Mouse (Mus musculus): ENCODE results near the gene Mrgprf. TPM values are rescaled to one million over a fixed set of nuclear protein-coding genes. Genes with fewer than 3 reads are reported as not detected.
A peak's percentile ranks its signal among the peaks of the same experiment; 100 is the strongest.

Mrgprf gene
- total RNA-seq (2015), result not detected in 2 replicates
- not detected in 2 replicates for total RNA-seq (2017)

- no peak for ATAC-seq (replicated peaks; ENCODE audit: poor library complexity)
Measured at GRCm38 (mm10) chr7:145300321-145301007, at the start of gene Mrgprf. Mrgprf (plus strand) TSS chr7:145300828.

DNA sequence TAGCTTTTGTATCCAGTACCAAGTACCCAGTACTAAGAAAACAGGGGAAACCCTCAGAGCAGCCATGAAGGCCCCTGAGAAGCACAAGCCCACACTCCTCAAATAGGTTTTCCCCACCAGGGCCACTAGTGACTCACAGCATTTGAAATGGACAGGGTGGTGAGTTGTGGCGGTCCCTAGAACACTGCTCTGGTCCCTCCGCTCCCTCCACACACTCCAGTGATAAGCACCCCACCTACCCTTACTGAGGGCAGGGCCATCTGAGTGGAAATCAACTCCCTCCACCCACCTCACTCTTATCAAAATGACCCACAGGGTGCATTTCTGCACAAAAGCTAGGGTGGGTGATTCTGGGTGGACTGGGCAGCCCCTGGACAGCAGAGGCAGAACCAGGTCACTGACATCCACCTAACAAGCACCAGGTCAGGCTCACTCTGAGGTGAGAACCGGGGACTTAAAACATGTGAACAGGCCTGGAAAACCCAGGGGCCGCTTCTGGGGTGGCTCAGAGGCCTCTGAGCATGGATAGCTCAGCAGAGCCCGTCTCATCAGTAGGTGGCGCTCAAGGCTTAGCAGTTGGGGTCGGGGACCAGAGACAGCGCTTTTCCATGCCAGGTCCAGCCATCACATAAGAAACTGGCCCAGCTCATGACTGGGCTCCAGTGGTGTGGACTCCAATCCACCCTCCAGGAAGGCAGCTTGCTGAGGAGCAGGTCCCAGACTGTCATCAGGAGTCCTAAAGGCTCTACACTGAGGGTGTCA, 47.7 kb upstream of the Mrgprf start:
- peak; percentile 87 for ATAC-seq (replicated peaks; ENCODE audit: poor library complexity)

DNA sequence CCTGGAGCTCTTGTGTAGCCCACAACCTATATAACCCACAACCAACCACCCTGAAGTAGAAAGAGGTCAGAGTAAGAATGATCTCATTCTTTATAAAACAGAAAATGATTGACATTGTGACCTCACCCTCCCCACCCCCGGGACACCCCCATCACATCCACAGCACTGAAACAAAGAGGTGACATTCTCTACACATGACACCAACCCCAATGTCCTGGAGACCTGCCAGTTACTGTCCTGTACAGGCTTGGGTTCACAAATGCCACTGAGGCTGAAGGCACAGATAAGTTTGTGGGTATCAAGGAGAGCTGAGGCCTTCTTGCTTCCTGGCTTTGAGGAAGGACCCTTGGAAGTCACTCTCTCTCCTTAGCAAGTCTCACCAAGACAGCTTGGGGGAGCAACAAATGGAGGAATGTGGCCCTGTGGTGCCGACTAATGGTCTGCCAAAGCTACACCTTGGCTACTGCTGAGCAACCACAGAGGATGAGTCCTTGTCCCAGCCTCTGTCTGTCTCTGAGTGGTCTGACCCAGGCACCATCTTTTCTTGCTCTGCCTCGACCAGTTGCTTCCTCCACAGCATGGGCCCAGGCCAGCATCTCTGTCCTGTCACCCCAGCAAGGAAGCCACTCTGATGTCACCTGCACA, 46.5 kb upstream of the Mrgprf start:
- ATAC-seq (replicated peaks; ENCODE audit: poor library complexity), result no peak

DNA sequence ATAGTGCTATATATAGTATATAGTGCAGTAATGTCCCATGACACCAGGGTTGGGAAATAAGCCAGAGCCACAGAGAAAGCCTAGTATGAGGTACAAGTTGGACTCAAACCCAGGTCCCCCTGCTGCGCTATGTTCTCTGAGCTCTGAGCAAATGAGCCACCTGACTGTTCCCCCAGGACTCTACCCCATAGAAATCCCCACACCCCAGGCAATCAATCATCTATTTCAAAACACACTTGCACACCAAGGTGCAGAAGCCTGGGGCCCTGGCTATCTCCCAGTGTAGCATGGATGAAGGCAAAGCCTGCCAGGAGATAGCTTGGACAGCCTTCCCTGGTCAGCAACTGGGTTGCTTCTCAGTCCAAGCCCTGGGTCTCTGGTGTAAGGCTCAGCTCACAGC, 44.5 kb upstream of the Mrgprf start:
- ATAC-seq (replicated peaks; ENCODE audit: poor library complexity), result no peak

- ATAC-seq (replicated peaks; ENCODE audit: poor library complexity), result peak; percentile 48
Measured at GRCm38 (mm10) chr7:145264202-145264601, 36.4 kb upstream of the Mrgprf start.

DNA sequence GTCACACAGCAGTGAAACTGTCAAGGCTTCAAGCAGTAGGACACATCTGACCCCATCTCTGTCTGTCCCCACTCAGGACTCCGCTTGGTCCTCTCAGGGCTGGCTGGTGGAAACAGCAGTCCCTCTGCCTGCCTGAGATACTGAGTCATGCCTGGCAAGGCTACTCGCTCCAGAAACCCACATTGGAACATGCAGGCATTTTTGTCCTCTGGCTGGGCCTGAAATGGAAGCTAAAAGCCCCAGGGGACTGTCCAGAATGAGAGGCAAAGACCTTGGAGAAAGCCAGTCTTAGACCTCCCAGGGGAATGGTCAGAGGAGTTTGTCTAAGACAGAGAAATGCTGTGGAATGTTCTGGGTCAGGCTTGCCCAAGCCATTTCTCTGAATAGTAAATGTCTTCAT, 34.6 kb upstream of the Mrgprf start:
- ATAC-seq (replicated peaks; ENCODE audit: poor library complexity), result no peak

- no peak for ATAC-seq (replicated peaks; ENCODE audit: poor library complexity)
Measured at GRCm38 (mm10) chr7:145268890-145269289, 31.7 kb upstream of the Mrgprf start.

GRCm38 (mm10) chr7:145270955-145271354, 29.7 kb upstream of the Mrgprf start:
- ATAC-seq (replicated peaks; ENCODE audit: poor library complexity), result peak; percentile 54

GRCm38 (mm10) chr7:145275488-145275887, 25.1 kb upstream of the Mrgprf start:
- ATAC-seq (replicated peaks; ENCODE audit: poor library complexity), result no peak

DNA sequence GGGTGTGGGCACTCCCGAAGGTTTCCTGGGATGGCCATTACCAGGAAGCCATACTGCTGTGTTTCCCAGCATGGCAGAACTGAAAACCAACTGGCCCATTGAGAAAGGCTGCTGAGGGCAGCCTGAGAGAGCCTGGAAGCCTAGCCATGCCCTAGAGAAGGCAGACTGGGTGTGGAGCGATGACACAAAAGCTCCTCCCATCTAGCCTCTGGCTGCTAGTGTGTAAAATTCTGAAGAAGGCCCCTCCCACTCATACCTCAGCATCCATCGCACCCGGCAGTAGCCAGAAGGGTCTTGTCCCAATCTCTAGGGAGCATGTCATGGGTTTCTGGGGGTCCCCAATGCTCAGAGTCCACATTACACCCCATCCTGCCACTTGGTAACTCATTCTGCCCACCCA, 19.2 kb upstream of the Mrgprf start:
- no peak for ATAC-seq (replicated peaks; ENCODE audit: poor library complexity)

- ATAC-seq (replicated peaks; ENCODE audit: poor library complexity), result peak; percentile 21
Measured at GRCm38 (mm10) chr7:145283041-145283440, 17.6 kb upstream of the Mrgprf start.

DNA sequence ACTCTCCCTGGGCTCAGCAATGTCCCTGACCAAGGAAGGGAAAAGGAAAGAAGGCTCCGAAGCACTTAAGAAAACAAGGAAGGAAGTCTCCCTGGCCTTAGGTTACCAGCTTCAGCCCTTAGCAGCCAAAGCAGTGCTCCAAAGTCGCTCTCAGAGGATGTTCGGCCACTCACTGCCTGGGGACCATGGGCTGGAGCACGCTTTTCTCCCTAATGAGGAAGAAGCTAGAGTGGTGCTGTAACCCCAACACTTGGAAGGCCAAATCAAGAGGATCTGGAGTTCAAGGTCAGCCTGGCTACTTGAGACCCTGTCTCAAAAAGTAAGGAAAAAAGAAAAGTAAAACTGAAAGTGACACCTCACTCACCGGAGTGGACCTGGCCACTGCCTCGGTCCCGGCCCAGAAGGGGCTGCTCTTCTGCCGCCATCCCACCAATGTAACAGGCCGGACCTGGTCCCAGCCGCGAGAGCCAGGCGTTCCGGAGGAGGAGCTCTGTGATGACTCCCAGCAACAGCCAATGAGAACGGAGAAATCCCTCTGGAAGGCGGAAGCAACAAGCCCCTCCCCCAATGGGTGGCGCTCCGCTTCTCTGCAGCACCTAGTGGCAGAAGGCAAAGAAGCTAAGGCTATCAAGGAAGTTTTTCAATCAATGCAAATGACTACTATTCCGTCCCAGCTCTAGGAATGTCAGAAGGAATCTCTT, 17.0 kb upstream of the Mrgprf start, which contains the start of gene Tpcn2:
Gene Tpcn2, minus strand, starts transcription at position 525 of the 701 bp plus-strand sequence.
- ATAC-seq (replicated peaks; ENCODE audit: poor library complexity), result peak; percentile 93

- no peak for ATAC-seq (replicated peaks; ENCODE audit: poor library complexity)
Measured at GRCm38 (mm10) chr7:145284293-145284692, 16.3 kb upstream of the Mrgprf start.

GRCm38 (mm10) chr7:145285476-145285875, 15.2 kb upstream of the Mrgprf start:
- no peak for ATAC-seq (replicated peaks; ENCODE audit: poor library complexity)

- ATAC-seq (replicated peaks; ENCODE audit: poor library complexity), result peak; percentile 23
Measured at GRCm38 (mm10) chr7:145287410-145287809, 13.2 kb upstream of the Mrgprf start.

- peak; percentile 43; the same call in 1 of the 2 replicates for ATAC-seq (replicated peaks; ENCODE audit: poor library complexity)
Measured at GRCm38 (mm10) chr7:145289302-145289701, 11.3 kb upstream of the Mrgprf start.

DNA sequence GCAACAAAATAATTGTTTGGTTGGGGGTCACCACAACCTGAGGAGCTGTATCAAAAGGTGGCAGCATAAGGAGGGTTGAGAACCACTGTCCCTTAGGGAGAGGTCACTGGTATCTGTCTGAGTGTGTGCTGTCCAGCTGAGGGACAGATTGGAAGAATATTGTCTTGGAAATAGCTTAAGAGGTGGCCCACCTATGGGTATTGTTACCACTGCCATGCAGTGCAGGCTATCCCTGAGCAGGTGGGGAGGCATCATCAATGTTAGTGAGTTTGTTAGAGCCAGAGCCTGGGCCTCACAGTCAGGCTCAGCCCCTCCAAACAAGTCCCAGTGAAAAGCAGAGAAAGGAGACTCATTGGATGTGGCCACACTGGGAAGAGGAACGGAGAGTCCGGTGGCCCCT, 8.8 kb upstream of the Mrgprf start:
- no peak for ATAC-seq (replicated peaks; ENCODE audit: poor library complexity)

DNA sequence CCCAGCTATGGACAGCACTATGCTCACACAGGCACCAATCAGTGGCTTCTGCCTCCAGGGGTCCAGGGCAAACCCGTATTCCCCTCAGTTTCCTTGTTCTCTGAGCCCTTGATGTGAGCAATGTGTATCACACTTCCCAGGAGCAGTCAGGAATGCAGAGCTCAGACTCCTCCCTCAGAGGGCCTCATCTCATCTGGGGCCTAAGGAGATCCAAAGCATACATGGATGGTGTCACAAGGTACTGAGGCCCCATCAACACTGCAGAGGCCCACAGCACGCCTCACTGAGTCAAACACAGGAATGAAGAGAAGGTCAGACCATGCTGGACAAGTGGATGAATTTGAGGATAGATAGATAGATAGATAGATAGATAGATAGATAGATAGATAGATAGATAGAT, 7.9 kb upstream of the Mrgprf start:
- ATAC-seq (replicated peaks; ENCODE audit: poor library complexity), result no peak

- ATAC-seq (replicated peaks; ENCODE audit: poor library complexity), result peak; percentile 45; the same call in 1 of the 2 replicates
Measured at GRCm38 (mm10) chr7:145293859-145294258, 6.8 kb upstream of the Mrgprf start.

GRCm38 (mm10) chr7:145298666-145299490, 1.8 kb upstream of the Mrgprf start:
- no peak for ATAC-seq (replicated peaks; ENCODE audit: poor library complexity)

Measured in megakaryocyte progenitor cell, adult 5-6 weeks (primary cell).